Mouse (Mus musculus): ENCODE measurements around the gene Slc37a2.

GRCm38 (mm10) chr9:37225581-37225980 is 30.0 kb downstream of the Slc37a2 start:
- TF ChIP-seq POLR2A (IDR thresholded peaks at IDR 0.05; ENCODE audit: control insufficient read depth, extremely low read depth, insufficient read depth, low read length, poor library complexity) (no peak), CTCF (IDR thresholded peaks at IDR 0.05; ENCODE audit: borderline replicate concordance, control insufficient read depth, extremely low read depth, insufficient read depth, low read length, poor library complexity) (no peak)

Data from thymus, adult 2 months (tissue).